Mouse (Mus musculus) A20 (cell line): ENCODE data around the gene Slc35e3.
"Not testable (repeated sequence)": the region's sequence is repeated elsewhere in the genome, so short reads cannot be mapped to it uniquely, and the experiment has no call there.

ENCODE experiments used
- DNase-seq: peaks from one replicate; pipeline ENCODE4 v3.0.0-alpha.2; 2011; ENCODE audit warnings: low read depth, low spot score

The Slc35e3 gene

GRCm38 (mm10) chr10:117749787-117750343, 3.7 kb upstream of the Slc35e3 start:
- DNase-seq, result no peak

GRCm38 (mm10) chr10:117749050-117749686, 3.0 kb upstream of the Slc35e3 start:
- DNase-seq, result no peak

DNA sequence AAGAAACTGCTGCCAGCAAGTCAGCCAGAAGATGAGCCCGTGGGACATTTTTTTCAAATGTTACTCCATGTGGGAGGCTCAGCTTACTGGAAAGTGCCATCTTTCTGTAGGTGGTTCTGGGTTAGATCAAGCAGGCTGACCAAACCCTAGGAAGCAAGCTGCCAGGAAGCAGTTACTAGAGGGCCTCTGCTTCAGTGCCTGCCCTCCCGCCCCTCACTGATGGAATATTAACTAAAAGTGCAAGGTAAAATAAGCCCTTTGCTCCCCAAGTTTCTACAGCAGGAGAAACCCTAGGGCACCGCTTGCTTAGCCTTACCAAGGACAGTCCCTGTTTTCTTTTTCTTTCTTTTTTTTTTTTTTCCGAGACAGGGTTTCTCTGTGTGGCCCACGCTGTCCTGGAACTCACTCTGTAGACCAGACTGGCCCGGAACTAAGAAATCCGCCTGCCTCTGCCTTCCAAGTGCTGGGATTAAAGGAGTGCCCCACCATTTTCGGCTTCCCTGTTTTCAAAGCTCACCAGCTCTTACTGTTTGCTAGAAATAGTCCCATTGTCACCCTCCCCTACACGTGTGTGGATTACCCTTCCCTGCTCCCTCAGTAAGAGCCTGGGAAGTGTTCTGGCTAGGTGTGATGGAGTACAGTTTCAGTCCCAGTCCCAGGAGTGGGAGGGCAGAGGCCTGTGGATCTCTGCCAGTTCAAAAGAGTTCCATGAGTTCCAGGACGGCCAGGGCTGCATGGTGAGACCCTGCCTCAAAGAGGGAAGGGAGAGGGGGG, 2.3 kb upstream of the Slc35e3 start:
- DNase-seq, result no peak

GRCm38 (mm10) chr10:117747711-117748110, 1.5 kb upstream of the Slc35e3 start:
- peak; percentile 92 for DNase-seq

GRCm38 (mm10) chr10:117745570-117746296, 432 bp downstream of the Slc35e3 start:
- DNase-seq, result peak; percentile 45

DNA sequence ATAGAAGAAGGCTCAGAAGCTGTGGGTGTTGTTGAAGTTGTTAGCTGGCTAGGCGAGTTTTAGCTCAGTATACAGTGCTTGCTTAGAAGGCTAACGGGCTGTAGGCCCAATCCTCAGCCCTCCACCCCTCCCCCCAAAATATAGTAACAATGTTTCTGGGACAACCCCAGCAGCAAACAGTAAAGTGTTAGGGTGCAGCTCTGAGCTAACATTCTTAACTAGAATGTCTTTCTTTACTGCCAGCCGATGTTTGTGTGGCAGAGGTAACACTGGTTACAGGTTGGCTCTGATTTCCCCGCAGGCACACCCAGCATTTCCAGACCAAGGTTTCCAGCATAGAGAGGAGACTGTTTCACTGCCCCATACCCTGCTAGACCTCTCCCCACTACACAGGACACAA, 2.2 kb downstream of the Slc35e3 start:
- DNase-seq, result no peak

- no peak for DNase-seq
Observed at GRCm38 (mm10) chr10:117743182-117743581, 3.0 kb downstream of the Slc35e3 start.

DNA sequence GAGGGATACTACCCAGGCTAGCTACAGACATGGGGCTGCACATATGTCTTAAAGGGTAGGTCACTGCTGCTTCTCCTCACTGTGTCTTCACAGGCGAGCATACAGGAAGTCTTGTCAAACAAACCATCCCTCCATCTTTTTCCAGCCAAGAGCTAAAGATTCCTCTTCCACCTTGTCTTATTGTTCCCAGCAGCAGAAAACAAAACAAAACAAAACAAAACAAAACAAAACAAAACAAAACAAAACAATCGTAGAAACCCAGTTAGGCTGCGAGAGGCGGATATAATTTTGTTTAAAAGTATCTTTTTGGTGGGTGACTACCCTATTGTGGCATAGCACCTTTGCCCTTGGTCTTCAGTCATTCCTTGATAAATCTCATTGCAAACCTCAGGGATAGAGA, 3.5 kb downstream of the Slc35e3 start:
- DNase-seq, result no peak

DNA sequence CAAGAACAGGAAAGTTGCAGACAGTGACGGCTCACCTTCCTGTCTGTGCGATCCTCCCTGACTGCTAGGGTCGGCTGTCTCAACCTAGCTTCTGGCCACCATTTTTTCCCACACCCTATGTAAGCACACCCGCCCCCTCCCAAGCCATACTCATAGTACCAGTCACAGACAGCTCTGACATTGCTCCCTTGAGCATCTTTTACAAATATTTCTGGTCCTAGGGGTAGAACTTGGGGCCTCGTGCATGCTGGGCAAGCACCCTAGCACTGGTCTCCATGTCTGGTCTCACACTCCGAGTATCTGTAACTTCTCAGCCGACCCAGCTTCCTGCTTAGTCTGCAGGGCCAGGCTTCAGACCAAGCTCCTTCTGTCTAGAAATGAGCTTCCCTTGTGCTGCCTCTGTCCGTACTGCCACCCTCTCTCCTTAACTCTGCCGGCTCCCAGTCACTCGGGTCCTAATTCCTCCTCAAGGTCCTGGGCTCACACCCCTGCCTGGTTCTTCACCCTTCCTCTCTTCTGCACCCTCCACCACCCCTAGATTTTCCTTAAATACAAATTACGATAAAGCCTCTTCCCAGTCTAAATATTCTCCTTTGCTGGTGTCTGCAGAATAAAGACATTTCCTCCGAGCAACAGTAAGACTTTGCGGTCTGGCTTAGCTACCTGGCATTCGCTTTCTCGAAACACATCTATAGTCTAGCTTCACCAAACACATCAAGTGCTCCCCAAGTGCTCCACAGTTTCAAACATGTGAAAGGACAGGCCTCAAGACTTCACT, 4.3 kb downstream of the Slc35e3 start:
- DNase-seq, result no peak

- DNase-seq, result no peak
Observed at GRCm38 (mm10) chr10:117740921-117741320, 5.2 kb downstream of the Slc35e3 start.

GRCm38 (mm10) chr10:117740171-117740570, 6.0 kb downstream of the Slc35e3 start:
- no peak for DNase-seq

DNA sequence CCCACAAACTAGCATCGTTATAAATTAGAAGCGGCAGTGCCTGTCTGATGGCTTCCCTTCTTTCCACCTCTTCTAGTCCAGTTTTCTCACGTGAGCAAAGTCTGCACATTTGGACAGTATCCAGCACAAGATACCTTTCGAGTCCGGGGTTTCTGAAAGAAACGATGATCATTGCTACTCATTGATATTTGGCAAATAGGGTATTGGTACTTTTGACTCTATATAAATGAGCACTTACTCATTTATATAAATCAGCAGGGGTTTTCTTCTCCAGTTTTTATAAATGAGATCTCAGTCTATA, 6.6 kb downstream of the Slc35e3 start:
- no peak for DNase-seq

GRCm38 (mm10) chr10:117738928-117739647, 7.1 kb downstream of the Slc35e3 start:
- no peak for DNase-seq

DNA sequence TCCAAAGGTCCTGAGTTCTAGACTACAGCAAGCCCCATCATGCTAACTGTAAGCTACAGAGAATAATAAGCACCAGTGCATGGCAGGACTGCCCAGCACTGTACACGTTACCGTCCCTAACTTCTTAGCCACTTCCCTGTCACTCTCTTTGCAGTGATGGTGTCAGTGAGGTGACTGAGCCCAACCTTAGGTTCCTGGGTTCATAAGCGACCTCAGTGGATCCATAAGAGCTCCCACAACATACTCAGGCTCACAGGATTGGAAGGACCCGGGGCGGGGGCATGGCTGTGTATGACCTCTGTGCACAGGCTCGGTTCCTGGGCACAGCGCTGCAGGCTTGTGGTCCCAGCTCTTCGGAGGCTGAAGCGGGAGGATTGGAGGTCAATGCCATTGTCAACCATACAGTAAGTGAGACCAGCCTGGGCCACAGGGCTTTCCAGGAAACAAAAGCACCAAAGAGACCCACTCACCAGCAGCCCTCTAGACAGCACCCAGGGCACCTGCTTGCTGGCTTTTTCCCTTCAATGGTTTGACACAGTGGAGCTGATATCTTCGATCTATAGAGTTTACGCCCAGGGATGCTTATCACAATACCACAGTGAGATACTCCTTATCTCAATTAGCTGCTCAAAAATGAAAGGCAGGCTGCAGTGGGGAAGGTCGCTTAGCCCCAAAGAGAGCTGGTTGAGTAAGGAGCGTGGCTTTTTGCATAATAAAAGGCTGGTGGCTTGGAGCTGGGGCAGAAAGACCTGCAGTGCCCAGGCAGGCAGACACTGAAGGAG, 7.8 kb downstream of the Slc35e3 start:
- no peak for DNase-seq

DNA sequence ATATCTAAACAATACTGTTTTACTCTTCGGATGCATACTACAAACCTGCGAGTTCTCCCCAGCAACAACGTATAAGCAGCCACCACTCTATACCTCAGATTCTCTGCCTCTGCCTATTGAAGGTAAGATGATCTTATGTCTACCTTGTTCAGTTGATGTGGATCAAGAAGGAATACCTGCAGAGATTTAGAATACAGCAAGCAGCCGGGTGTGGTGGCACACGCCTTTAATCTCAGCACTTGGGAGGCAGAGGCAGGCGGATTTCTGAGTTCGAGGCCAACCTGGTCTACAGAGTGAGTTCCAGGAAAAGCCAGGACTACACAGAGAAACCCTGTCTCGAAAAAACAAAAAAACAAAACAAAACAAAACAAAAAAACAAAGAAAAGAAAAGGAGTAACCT, 8.7 kb downstream of the Slc35e3 start:
- DNase-seq, result not testable (repeated sequence)

GRCm38 (mm10) chr10:117737075-117737474, 9.1 kb downstream of the Slc35e3 start:
- no peak for DNase-seq

GRCm38 (mm10) chr10:117736573-117736972, 9.6 kb downstream of the Slc35e3 start:
- no peak for DNase-seq

GRCm38 (mm10) chr10:117735396-117735795, 10.8 kb downstream of the Slc35e3 start:
- not testable (repeated sequence) for DNase-seq

DNA sequence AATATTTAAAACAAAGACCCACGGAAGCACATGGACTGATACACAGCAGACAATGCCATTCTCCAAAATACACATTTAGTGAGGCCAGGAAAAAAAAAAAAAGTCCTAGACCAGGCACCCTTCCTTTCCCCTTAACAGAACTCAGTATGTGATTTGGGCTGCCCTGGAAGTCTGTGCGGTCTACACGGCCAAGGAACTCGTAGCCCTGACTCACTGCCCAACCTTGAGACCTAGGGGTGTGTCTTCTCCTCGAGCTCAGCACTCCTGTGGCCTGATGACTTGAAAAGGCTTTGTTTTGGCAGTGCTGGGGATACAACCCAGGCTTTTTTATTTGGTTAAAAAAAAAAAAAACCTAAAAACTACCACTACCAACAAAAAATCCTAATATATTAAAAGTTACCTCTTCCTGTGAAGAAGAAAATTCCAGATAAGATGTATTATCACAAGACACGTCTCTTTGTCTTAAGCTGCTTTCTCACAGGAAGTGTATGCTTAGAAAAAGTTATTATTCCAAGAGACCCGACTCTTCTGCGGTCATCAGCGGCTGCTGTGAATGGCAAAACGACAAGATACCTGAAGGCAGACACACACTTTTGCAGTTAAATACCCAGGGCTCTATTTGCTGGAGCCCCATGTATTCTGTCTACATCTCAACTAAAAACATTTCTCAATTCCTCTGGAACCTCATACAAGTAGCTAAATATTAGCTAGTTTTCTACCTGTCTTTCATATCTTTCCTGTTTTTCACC, 11.9 kb downstream of the Slc35e3 start:
- not testable (repeated sequence) for DNase-seq
